Mouse (Mus musculus): ENCODE measurements around the gene Rtp3.

DNA sequence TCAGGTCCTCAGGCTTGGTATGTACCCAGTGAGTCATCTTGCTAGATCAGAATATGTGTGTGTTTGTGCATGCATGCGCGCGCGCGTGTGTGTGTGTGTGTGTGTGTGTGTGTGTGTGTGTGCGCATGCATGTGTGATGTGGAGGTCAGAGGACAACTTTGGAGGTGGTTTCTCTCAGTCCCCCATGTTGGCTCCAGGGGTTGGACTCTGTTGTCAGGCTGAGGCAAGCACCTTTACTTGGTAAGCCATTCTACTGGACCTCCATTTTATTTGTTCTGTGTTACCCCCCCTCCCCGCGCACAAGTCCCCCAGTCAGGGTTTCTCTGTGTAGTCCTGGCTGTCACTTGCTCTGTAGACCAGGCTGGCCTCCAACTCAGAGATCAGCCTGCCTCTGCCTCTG is 29.0 kb downstream of the Rtp3 start:
- TF ChIP-seq CTCF (IDR thresholded peaks at IDR 0.05; ENCODE audit: low read depth, low read length) (no peak), POLR2A (IDR thresholded peaks at IDR 0.05; ENCODE audit: extremely low read depth, insufficient read depth, low read length) (no peak)

Measured in liver, adult 2 months (tissue).